Mouse (Mus musculus) midbrain, embryonic 16.5 days (tissue): ENCODE data around the gene Actr6. TPM values are rescaled to one million over a fixed set of nuclear protein-coding genes. Genes with fewer than 3 reads are reported as not detected.
A peak's percentile ranks its signal among the peaks of the same experiment; 100 is the strongest.

Source experiments
- ATAC-seq: fragments of 200-750 bp; cut with Nextera tagmentation; 2 replicates; pipeline ENCODE4 v1.8.0; 2017; ENCODE audit warnings: moderate TSS enrichment
- H3K27ac ChIP-seq: fragments of 300-500 bp; sonication (generic); 2 replicates; pipeline ENCODE4 v1.5.1; 2014; ENCODE audit warnings: mild to moderate bottlenecking, low read length, mixed read lengths
- H3K27me3 ChIP-seq: fragments of 300-500 bp; sonication (generic); 2 replicates; pipeline ENCODE4 v1.6.1; 2014; ENCODE audit warnings: low read depth, low read length, mixed read lengths; ENCODE audit not compliant: control insufficient read depth, insufficient read depth
- H3K36me3 ChIP-seq: fragments of 300-500 bp; sonication (generic); 2 replicates; pipeline ENCODE4 v1.6.1; 2014; ENCODE audit warnings: mild to moderate bottlenecking, low read length, moderate library complexity, mixed read lengths; ENCODE audit not compliant: control insufficient read depth, insufficient read depth
- H3K4me1 ChIP-seq: fragments of 300-500 bp; sonication (generic); 2 replicates; pipeline ENCODE4 v1.6.1; 2014; ENCODE audit warnings: mild to moderate bottlenecking, low read length, mixed read lengths; ENCODE audit not compliant: control insufficient read depth, insufficient read depth
- H3K4me2 ChIP-seq: fragments of 300-500 bp; sonication (generic); 2 replicates; pipeline ENCODE4 v1.6.1; 2014; ENCODE audit warnings: mild to moderate bottlenecking, low read length, mixed read lengths
- H3K4me3 ChIP-seq: fragments of 300-500 bp; sonication (generic); 2 replicates; pipeline ENCODE4 v1.5.1; 2014; ENCODE audit warnings: low read depth, mild to moderate bottlenecking, low read length, moderate library complexity, mixed read lengths
- H3K9ac ChIP-seq: fragments of 300-500 bp; sonication (generic); 2 replicates; pipeline ENCODE4 v1.6.1; 2014; ENCODE audit warnings: low read depth, low read length, mixed read lengths
- H3K9me3 ChIP-seq: fragments of 300-500 bp; sonication (generic); replicated peaks from 2 replicates; pipeline ENCODE4 v1.6.1; 2014; ENCODE audit warnings: mild to moderate bottlenecking, low read length, mixed read lengths; ENCODE audit not compliant: control insufficient read depth, poor library complexity, severe bottlenecking
- WGBS: fragments of 180-500 bp; shearing (Covaris S2); extraction: QIAGEN DNeasy Blood & Tissue Kit; methylation state at CpG from one replicate; pipeline ENCODE4 v1.1.7; 2014; 5-methylcytosine and 5-hydroxymethylcytosine counted together
- polyA plus RNA-seq: library from polyadenylated mRNA; unstranded; fragments of >200 nt; fragmentation: Nextera tagmentation; extraction: Ambion mirVana; gene quantifications from 2 replicates; pipeline ENCODE4 v1.2.1, GENCODE M21; 2015

The Actr6 gene
- polyA plus RNA-seq = 55.3 and 60.3 TPM in 2 replicates

GRCm38 (mm10) chr10:89732001-89732794 lies at the start of gene Actr6:
TSS of gene Actr6 (minus strand) at chr10:89732295.
- peak; percentile 100 for ATAC-seq
- Histone ChIP-seq H3K9me3 (no peaks in the 10 kb centered on the region), H3K4me3 (peak within 1 kb of the TSS; percentile 62), H3K4me2 (peak within 1 kb of the TSS; percentile 85), H3K36me3 (0 out of 2 replicates have a peak, but pooled peaks cover under 1% of the 10 kb centered on the region), H3K27ac (peak within 1 kb of the TSS; percentile 83), H3K9ac (peak within 1 kb of the TSS; percentile 71), H3K27me3 (no peaks in the 10 kb centered on the region; the same call in 1 of the 2 replicates), H3K4me1 (peaks cover 17% of the 10 kb centered on the region)
- WGBS = under 1% methylated on average over 49 of the region's 49 CpGs

- H3K9me3 ChIP-seq = no peaks in the 10 kb centered on the region
- no peaks in the 10 kb centered on the region for H3K4me1 ChIP-seq
- H3K4me3 ChIP-seq = no peak overlapping the region
- no peaks in the 10 kb centered on the region for H3K36me3 ChIP-seq
- no peak overlapping the region for H3K27ac ChIP-seq
- no peak for ATAC-seq
- no peak overlapping the region for H3K9ac ChIP-seq
- 95% methylated on average over 6 of the region's 6 CpGs for WGBS
- H3K27me3 ChIP-seq = no peaks in the 10 kb centered on the region
- no peak overlapping the region for H3K4me2 ChIP-seq
Observed at GRCm38 (mm10) chr10:89776029-89776428, 43.9 kb upstream of the Actr6 start.

GRCm38 (mm10) chr10:89771894-89772293 lies 39.8 kb upstream of the Actr6 start:
- H3K4me1 ChIP-seq = no peaks in the 10 kb centered on the region
- H3K27me3 ChIP-seq = no peaks in the 10 kb centered on the region
- H3K27ac ChIP-seq = no peak overlapping the region
- WGBS = 61% methylated on average over 2 of the region's 2 CpGs
- no peak overlapping the region for H3K9ac ChIP-seq
- no peak for ATAC-seq
- no peaks in the 10 kb centered on the region for H3K36me3 ChIP-seq
- no peak overlapping the region for H3K4me2 ChIP-seq
- no peaks in the 10 kb centered on the region; the same call in 1 of the 2 replicates for H3K9me3 ChIP-seq
- no peak overlapping the region for H3K4me3 ChIP-seq

- no peak for ATAC-seq
- no peaks in the 10 kb centered on the region for H3K36me3 ChIP-seq
- H3K27me3 ChIP-seq = no peaks in the 10 kb centered on the region
- H3K4me2 ChIP-seq = no peak overlapping the region
- no peaks in the 10 kb centered on the region; the same call in 1 of the 2 replicates for H3K9me3 ChIP-seq
- no peak overlapping the region for H3K27ac ChIP-seq
- WGBS = 91% methylated on average over 4 of the region's 4 CpGs
- H3K4me3 ChIP-seq = no peak overlapping the region
- no peak overlapping the region for H3K9ac ChIP-seq
- no peaks in the 10 kb centered on the region for H3K4me1 ChIP-seq
Observed at GRCm38 (mm10) chr10:89769096-89769495, 37.0 kb upstream of the Actr6 start.

- no peaks in the 10 kb centered on the region for H3K36me3 ChIP-seq
- no peak for ATAC-seq
- WGBS = 89% methylated on average over 7 of the region's 7 CpGs
- no peak overlapping the region for H3K27ac ChIP-seq
- H3K4me2 ChIP-seq = no peak overlapping the region
- H3K27me3 ChIP-seq = no peaks in the 10 kb centered on the region
- no peak overlapping the region for H3K9ac ChIP-seq
- H3K4me1 ChIP-seq = no peaks in the 10 kb centered on the region
- H3K4me3 ChIP-seq = no peak overlapping the region
- H3K9me3 ChIP-seq = no peaks in the 10 kb centered on the region; the same call in 1 of the 2 replicates
Observed at GRCm38 (mm10) chr10:89768352-89769020, 36.4 kb upstream of the Actr6 start.

GRCm38 (mm10) chr10:89765790-89766714 lies 34.0 kb upstream of the Actr6 start:
- WGBS = 94% methylated on average over 11 of the region's 11 CpGs
- Histone ChIP-seq H3K4me1 (no peaks in the 10 kb centered on the region), H3K36me3 (no peaks in the 10 kb centered on the region), H3K27me3 (no peaks in the 10 kb centered on the region), H3K27ac (no peak overlapping the region), H3K9me3 (no peaks in the 10 kb centered on the region; the same call in 1 of the 2 replicates), H3K4me3 (no peak overlapping the region), H3K4me2 (no peak overlapping the region), H3K9ac (no peak overlapping the region)
- ATAC-seq = no peak

- Histone ChIP-seq H3K9me3 (no peaks in the 10 kb centered on the region; the same call in 1 of the 2 replicates), H3K4me1 (no peaks in the 10 kb centered on the region), H3K9ac (no peak overlapping the region), H3K27me3 (no peaks in the 10 kb centered on the region), H3K27ac (no peak overlapping the region), H3K4me3 (no peak overlapping the region), H3K4me2 (no peak overlapping the region), H3K36me3 (no peaks in the 10 kb centered on the region)
- ATAC-seq = no peak
- 89% methylated on average over 9 of the region's 9 CpGs for WGBS
Observed at GRCm38 (mm10) chr10:89764457-89765121, 32.5 kb upstream of the Actr6 start.

GRCm38 (mm10) chr10:89760772-89761171 lies 28.7 kb upstream of the Actr6 start:
- H3K4me2 ChIP-seq = no peak overlapping the region
- H3K36me3 ChIP-seq = no peaks in the 10 kb centered on the region
- H3K9me3 ChIP-seq = no peaks in the 10 kb centered on the region
- H3K27ac ChIP-seq = no peak overlapping the region
- WGBS = 90% methylated on average over 5 of the region's 5 CpGs
- no peak for ATAC-seq
- no peak overlapping the region for H3K4me3 ChIP-seq
- H3K4me1 ChIP-seq = no peaks in the 10 kb centered on the region
- H3K27me3 ChIP-seq = no peaks in the 10 kb centered on the region
- H3K9ac ChIP-seq = no peak overlapping the region
